Mouse (Mus musculus) embryonic facial prominence, embryonic 12.5 days (tissue): ENCODE results near the gene Lrrc10. TPM values are rescaled to one million over a fixed set of nuclear protein-coding genes. Genes with fewer than 3 reads are reported as not detected.
A peak's percentile ranks its signal among the peaks of the same experiment; 100 is the strongest.

Source experiments
- ATAC-seq: fragments of 200-750 bp; cut with Nextera tagmentation; 2 replicates; pipeline ENCODE4 v1.8.0; 2017; ENCODE audit not compliant: insufficient number of reproducible peaks, insufficient read depth, low FRiP score, low TSS enrichment
- H3K27ac ChIP-seq: fragments of 300-500 bp; sonication (generic); 2 replicates; pipeline ENCODE4 v1.5.1; 2016; ENCODE audit warnings: mild to moderate bottlenecking
- H3K27me3 ChIP-seq: fragments of 300-500 bp; sonication (generic); 2 replicates; pipeline ENCODE4 v1.6.1; 2016; ENCODE audit warnings: mild to moderate bottlenecking, moderate library complexity
- H3K36me3 ChIP-seq: fragments of 300-500 bp; sonication (generic); 2 replicates; pipeline ENCODE4 v1.6.1; 2016; ENCODE audit warnings: mild to moderate bottlenecking
- H3K4me1 ChIP-seq: fragments of 300-500 bp; sonication (generic); 2 replicates; pipeline ENCODE4 v1.6.1; 2016
- H3K4me2 ChIP-seq: fragments of 300-500 bp; sonication (generic); replicated peaks from 2 replicates; pipeline ENCODE4 v1.6.1; 2016; ENCODE audit warnings: mild to moderate bottlenecking, moderate library complexity
- H3K4me3 ChIP-seq: fragments of 300-500 bp; sonication (generic); 2 replicates; pipeline ENCODE4 v1.5.1; 2016; ENCODE audit warnings: mild to moderate bottlenecking
- H3K9ac ChIP-seq: fragments of 300-500 bp; sonication (generic); 2 replicates; pipeline ENCODE4 v1.6.1; 2016; ENCODE audit warnings: mild to moderate bottlenecking, moderate library complexity
- H3K9me3 ChIP-seq: fragments of 300-500 bp; sonication (generic); 2 replicates; pipeline ENCODE4 v1.6.1; 2016; ENCODE audit warnings: mild to moderate bottlenecking, moderate library complexity
- WGBS: fragments of 180-500 bp; shearing (Covaris S2); methylation state at CpG from one replicate; pipeline ENCODE4 v1.1.7; 2016; 5-methylcytosine and 5-hydroxymethylcytosine counted together
- polyA plus RNA-seq: library from polyadenylated mRNA; unstranded; fragments of >200 nt; fragmentation: Nextera tagmentation; extraction: Ambion mirVana; gene quantifications from 2 replicates; pipeline ENCODE4 v1.2.1, GENCODE M21; 2016

Lrrc10 gene
- polyA plus RNA-seq, 1 experiment from 2014 or later: not detected

GRCm38 (mm10) chr10:117049961-117050597 is 4.9 kb downstream of the Lrrc10 start:
- WGBS: 84% methylated on average over 4 of the region's 4 CpGs
- no peak overlapping the region for H3K4me2 ChIP-seq
- peaks cover 59% of the 10 kb centered on the region for H3K36me3 ChIP-seq
- no peak for ATAC-seq
- H3K9ac ChIP-seq: no peak overlapping the region
- H3K27ac ChIP-seq: no peak overlapping the region
- no peaks in the 10 kb centered on the region for H3K9me3 ChIP-seq
- H3K27me3 ChIP-seq: 0 out of 2 replicates have a peak, but pooled peaks cover 4% of the 10 kb centered on the region
- peaks cover 10% of the 10 kb centered on the region for H3K4me1 ChIP-seq
- H3K4me3 ChIP-seq: no peak overlapping the region

- ATAC-seq: no peak
- Histone ChIP-seq H3K36me3 (peaks cover 97% of the 10 kb centered on the region), H3K4me2 (no peak overlapping the region), H3K9ac (no peak overlapping the region), H3K9me3 (no peaks in the 10 kb centered on the region), H3K4me3 (no peak overlapping the region), H3K4me1 (0 out of 2 replicates have a peak, but pooled peaks cover 8% of the 10 kb centered on the region), H3K27me3 (no peaks in the 10 kb centered on the region), H3K27ac (no peak overlapping the region)
- 89% methylated on average over 4 of the region's 4 CpGs for WGBS
Measured at GRCm38 (mm10) chr10:117055668-117056067, 10.5 kb downstream of the Lrrc10 start.

GRCm38 (mm10) chr10:117062894-117063253 is 17.7 kb downstream of the Lrrc10 start:
- Histone ChIP-seq H3K27me3 (no peaks in the 10 kb centered on the region), H3K4me3 (peak overlapping the region; percentile 96), H3K9ac (peak overlapping the region; percentile 91), H3K27ac (0 out of 2 replicates have a peak overlapping the region, but pooled peaks have one; percentile 18), H3K36me3 (peaks cover 43% of the 10 kb centered on the region), H3K9me3 (no peaks in the 10 kb centered on the region), H3K4me2 (peak overlapping the region; percentile 76), H3K4me1 (0 out of 2 replicates have a peak, but pooled peaks cover 8% of the 10 kb centered on the region)
- ATAC-seq: no peak
- WGBS: 5% methylated on average over 15 of the region's 15 CpGs

- peak; percentile 91 for ATAC-seq
- Histone ChIP-seq H3K27ac (peak within 1 kb of the TSS; percentile 86), H3K9ac (peak within 1 kb of the TSS; percentile 91), H3K4me3 (peak within 1 kb of the TSS; percentile 96), H3K36me3 (peaks cover 37% of the 10 kb centered on the region), H3K4me1 (0 out of 2 replicates have a peak, but pooled peaks cover 8% of the 10 kb centered on the region), H3K27me3 (no peaks in the 10 kb centered on the region), H3K4me2 (peak within 1 kb of the TSS; percentile 76), H3K9me3 (no peaks in the 10 kb centered on the region)
- WGBS: under 1% methylated on average over 68 of the region's 68 CpGs
Measured at GRCm38 (mm10) chr10:117063254-117064021, 18.3 kb downstream of the Lrrc10 start, which contains the start of gene Cct2. TSS of gene Cct2 (minus strand) at chr10:117063814.

- peak overlapping the region; percentile 76 for H3K4me2 ChIP-seq
- no peak for ATAC-seq
- 0 out of 2 replicates have a peak, but pooled peaks cover 2% of the 10 kb centered on the region for H3K4me1 ChIP-seq
- no peaks in the 10 kb centered on the region for H3K27me3 ChIP-seq
- H3K9me3 ChIP-seq: no peaks in the 10 kb centered on the region
- 7% methylated on average over 7 of the region's 7 CpGs for WGBS
- H3K9ac ChIP-seq: peak overlapping the region; percentile 25; the same call in 1 of the 2 replicates
- H3K36me3 ChIP-seq: peaks cover 31% of the 10 kb centered on the region
- H3K27ac ChIP-seq: peak overlapping the region; percentile 86
- peak overlapping the region; percentile 96 for H3K4me3 ChIP-seq
Measured at GRCm38 (mm10) chr10:117064076-117064475, 18.9 kb downstream of the Lrrc10 start.

DNA sequence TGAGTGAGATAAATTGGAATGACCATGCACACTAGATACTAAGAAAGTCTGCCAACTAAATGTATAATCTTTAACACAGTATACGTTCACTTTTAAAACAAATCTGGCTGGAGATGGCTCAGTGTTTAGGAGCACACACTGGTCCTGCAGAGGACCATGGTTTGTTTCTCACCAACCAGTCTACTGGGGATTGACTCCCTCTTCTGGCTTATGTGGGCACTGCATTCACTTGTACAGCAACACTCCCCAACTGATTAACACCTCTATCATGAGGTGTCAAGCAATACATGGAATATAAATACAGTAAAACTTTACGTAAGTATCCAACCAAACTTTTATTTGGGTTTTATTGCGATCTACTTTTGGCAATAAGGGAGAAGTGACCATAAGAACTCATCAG is 24.0 kb downstream of the Lrrc10 start:
- no peak for ATAC-seq
- Histone ChIP-seq H3K27ac (no peak overlapping the region), H3K9ac (no peak overlapping the region), H3K4me2 (no peak overlapping the region), H3K36me3 (peaks cover 28% of the 10 kb centered on the region), H3K9me3 (no peaks in the 10 kb centered on the region), H3K4me1 (no peaks in the 10 kb centered on the region), H3K27me3 (no peaks in the 10 kb centered on the region), H3K4me3 (no peak overlapping the region)
- 96% methylated on average over 3 of the region's 3 CpGs for WGBS

DNA sequence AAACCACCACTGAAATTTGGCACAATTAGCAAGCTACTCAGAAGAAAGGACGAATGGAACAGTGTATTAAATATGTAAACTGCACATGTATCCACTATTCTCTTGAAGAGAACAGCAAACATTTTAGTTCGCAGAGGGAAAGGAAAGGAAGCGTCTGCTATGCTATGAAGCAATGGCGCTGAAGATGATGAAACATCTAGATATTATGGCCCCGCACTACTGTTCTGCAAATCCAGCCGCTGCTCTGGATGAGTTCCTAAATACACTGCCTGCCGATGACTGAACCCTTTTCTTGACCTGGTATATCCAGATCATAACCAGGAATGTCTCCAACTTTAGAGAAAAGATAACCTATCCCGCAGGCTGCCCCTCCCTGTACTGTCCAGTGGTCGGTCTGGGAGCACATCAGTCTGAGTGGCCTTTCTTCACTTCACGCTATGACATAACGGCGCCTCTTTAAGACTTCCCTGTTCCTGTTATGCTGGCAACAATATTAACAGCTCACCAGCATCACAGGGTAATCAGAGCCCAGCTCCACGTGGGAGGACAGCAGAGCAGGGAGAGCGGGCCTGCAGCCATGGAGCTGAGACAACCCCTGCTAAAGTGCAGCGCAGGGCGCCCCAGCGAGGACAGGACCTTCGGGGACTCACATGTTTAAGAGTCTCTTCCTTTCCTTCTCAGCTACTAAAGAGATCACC is 27.2 kb downstream of the Lrrc10 start:
- WGBS: 93% methylated on average over 18 of the region's 18 CpGs
- H3K4me1 ChIP-seq: no peaks in the 10 kb centered on the region
- peaks cover 50% of the 10 kb centered on the region for H3K36me3 ChIP-seq
- no peaks in the 10 kb centered on the region for H3K27me3 ChIP-seq
- no peak for ATAC-seq
- no peak overlapping the region for H3K27ac ChIP-seq
- H3K4me2 ChIP-seq: no peak overlapping the region
- no peak overlapping the region for H3K4me3 ChIP-seq
- no peaks in the 10 kb centered on the region for H3K9me3 ChIP-seq
- no peak overlapping the region for H3K9ac ChIP-seq

DNA sequence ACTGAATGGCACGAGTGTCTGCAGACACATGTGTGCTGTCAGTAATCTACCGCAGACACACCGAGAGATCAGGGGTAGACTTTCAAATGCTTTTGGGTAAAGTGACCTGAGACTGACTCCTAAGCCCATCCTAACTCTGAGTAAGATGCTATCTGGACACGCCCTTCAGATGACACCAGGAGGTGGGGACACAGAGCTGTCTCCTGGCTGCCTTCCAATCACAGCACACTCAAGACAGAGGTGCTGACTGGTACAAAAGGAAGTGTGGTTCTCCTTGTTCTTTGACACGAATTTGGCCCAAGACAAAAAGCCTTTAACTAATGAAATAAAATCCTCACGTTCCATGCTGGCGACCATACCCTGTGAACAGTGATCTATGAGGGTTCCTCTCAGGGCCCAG is 28.0 kb downstream of the Lrrc10 start:
- H3K9me3 ChIP-seq: no peaks in the 10 kb centered on the region
- no peaks in the 10 kb centered on the region for H3K4me1 ChIP-seq
- H3K27me3 ChIP-seq: no peaks in the 10 kb centered on the region
- peaks cover 58% of the 10 kb centered on the region for H3K36me3 ChIP-seq
- no peak overlapping the region for H3K9ac ChIP-seq
- no peak overlapping the region for H3K4me2 ChIP-seq
- ATAC-seq: no peak
- H3K27ac ChIP-seq: no peak overlapping the region
- H3K4me3 ChIP-seq: no peak overlapping the region
- 89% methylated on average over 7 of the region's 7 CpGs for WGBS

DNA sequence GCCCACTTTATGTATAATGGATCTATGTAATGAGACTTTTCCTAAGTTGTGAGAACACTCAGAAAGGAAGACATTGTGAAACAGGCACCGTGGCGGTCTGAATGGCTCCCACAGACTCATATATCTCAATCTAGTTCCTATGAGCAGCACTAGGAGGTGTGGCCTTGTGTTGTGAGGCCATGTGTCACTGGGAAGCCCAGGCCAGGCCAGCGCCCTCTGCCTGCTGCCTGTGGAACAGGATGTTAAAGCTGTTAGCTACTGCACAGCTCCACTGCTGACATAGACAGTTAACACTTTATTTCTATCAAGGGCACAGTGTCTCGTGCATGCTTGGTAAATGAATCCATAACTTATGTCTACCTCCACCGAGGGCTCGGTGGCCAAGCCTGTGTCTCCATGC is 33.1 kb downstream of the Lrrc10 start:
- Histone ChIP-seq H3K27me3 (no peaks in the 10 kb centered on the region), H3K9ac (no peak overlapping the region), H3K4me1 (no peaks in the 10 kb centered on the region), H3K36me3 (peaks cover 65% of the 10 kb centered on the region), H3K9me3 (no peaks in the 10 kb centered on the region), H3K27ac (no peak overlapping the region), H3K4me3 (no peak overlapping the region), H3K4me2 (no peak overlapping the region)
- WGBS: 85% methylated on average over 6 of the region's 6 CpGs
- ATAC-seq: no peak

- Histone ChIP-seq H3K27ac (no peak overlapping the region), H3K9ac (no peak overlapping the region), H3K9me3 (no peaks in the 10 kb centered on the region), H3K27me3 (no peaks in the 10 kb centered on the region), H3K4me3 (no peak overlapping the region), H3K4me2 (no peak overlapping the region), H3K4me1 (no peaks in the 10 kb centered on the region), H3K36me3 (peaks cover 56% of the 10 kb centered on the region)
- no peak for ATAC-seq
- 78% methylated on average over 4 of the region's 4 CpGs for WGBS
Measured at GRCm38 (mm10) chr10:117081326-117081725, 36.2 kb downstream of the Lrrc10 start.

GRCm38 (mm10) chr10:117081914-117082359 is 36.8 kb downstream of the Lrrc10 start:
- no peak for ATAC-seq
- WGBS: 78% methylated on average over 2 of the region's 2 CpGs
- Histone ChIP-seq H3K4me3 (no peak overlapping the region), H3K27ac (no peak overlapping the region), H3K9ac (no peak overlapping the region), H3K9me3 (no peaks in the 10 kb centered on the region), H3K4me1 (no peaks in the 10 kb centered on the region), H3K36me3 (peaks cover 50% of the 10 kb centered on the region), H3K27me3 (no peaks in the 10 kb centered on the region), H3K4me2 (no peak overlapping the region)
